Mouse (Mus musculus) forebrain, embryonic 16.5 days (tissue): ENCODE data around the gene Hoga1. TPM values are rescaled to one million over a fixed set of nuclear protein-coding genes. Genes with fewer than 3 reads are reported as not detected.

Experiments used
- ATAC-seq: fragments of 200-750 bp; cut with Nextera tagmentation; 2 replicates; pipeline ENCODE4 v1.8.0; 2017; ENCODE audit warnings: mild to moderate bottlenecking, moderate library complexity
- H3K27ac ChIP-seq: fragments of 300-500 bp; sonication (generic); 2 replicates; pipeline ENCODE4 v1.5.1; 2014; ENCODE audit warnings: low read length, control low read depth
- H3K27me3 ChIP-seq: fragments of 300-500 bp; sonication (generic); replicated peaks from 2 replicates; pipeline ENCODE4 v1.6.1; 2014; ENCODE audit warnings: low read length; ENCODE audit not compliant: control insufficient read depth, insufficient read depth
- H3K36me3 ChIP-seq: fragments of 300-500 bp; sonication (generic); 2 replicates; pipeline ENCODE4 v1.6.1; 2014; ENCODE audit not compliant: control insufficient read depth, insufficient read depth
- H3K4me1 ChIP-seq: fragments of 300-500 bp; sonication (generic); replicated peaks from 2 replicates; pipeline ENCODE4 v1.6.1; 2014; ENCODE audit warnings: low read length; ENCODE audit not compliant: control insufficient read depth, insufficient read depth
- H3K4me2 ChIP-seq: fragments of 300-500 bp; sonication (generic); 2 replicates; pipeline ENCODE4 v1.6.1; 2014; ENCODE audit warnings: mild to moderate bottlenecking, low read length, control low read depth
- H3K4me3 ChIP-seq: fragments of 300-500 bp; sonication (generic); replicated peaks from 2 replicates; pipeline ENCODE4 v1.5.1; 2014; ENCODE audit warnings: mild to moderate bottlenecking, low read length, control low read depth
- H3K9ac ChIP-seq: fragments of 300-500 bp; sonication (generic); replicated peaks from 2 replicates; pipeline ENCODE4 v1.6.1; 2014; ENCODE audit warnings: low read depth, low read length, control low read depth
- H3K9me3 ChIP-seq: fragments of 300-500 bp; sonication (generic); 2 replicates; pipeline ENCODE4 v1.6.1; 2016; ENCODE audit warnings: low read length; ENCODE audit not compliant: control insufficient read depth
- WGBS: fragments of 180-500 bp; shearing (Covaris S2); extraction: QIAGEN DNeasy Blood & Tissue Kit; methylation state at CpG from one replicate; pipeline ENCODE4 v1.1.7; 2014; 5-methylcytosine and 5-hydroxymethylcytosine counted together
- polyA plus RNA-seq: library from polyadenylated mRNA; unstranded; fragments of >200 nt; fragmentation: Nextera tagmentation; extraction: Ambion mirVana; gene quantifications from 2 replicates; pipeline ENCODE4 v1.2.1, GENCODE M21; 2015

Gene Hoga1
- polyA plus RNA-seq, 1 experiment from 2014 or later = 0.66 TPM

DNA sequence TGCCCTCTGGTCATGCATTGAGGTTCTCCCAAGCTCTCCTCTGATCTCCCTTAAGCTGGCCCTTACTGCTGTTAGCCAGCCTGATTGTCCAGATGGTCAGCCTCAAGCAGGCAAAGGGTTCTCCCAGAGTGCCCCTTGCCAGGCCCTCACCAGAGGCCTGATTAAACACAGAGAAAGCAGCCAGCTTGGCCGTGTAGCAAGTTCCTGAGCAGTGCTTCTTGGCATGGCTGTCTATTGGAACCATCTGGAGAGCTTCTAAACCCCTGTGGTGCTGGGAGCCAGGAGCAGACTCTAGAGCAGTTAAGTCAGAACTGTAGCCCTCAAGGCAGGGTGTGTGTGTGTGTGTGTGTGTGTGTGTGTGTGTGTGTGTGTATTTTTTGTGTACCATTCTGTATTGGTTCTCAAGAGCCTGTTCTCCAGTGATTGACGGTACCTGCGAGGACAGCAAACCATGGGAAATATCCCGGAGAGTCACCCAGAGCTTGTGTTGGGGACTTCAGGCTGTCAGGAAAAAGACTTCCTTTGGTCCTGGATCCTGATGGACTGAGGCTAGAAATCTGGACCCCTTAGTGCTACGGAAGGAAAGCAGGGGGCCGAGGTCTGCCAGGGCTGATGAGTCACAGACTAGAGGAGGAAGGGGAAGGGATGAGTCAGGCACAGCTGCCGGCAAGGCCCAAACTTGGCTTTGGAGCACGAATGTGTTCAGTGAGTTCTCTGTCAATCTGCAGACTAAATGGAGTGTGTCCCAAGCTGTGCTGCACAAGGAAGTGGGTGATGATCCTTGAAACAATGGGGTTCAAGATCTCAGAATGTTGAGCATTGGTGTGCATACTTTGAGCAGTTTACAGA, 27.8 kb upstream of the Hoga1 start:
- H3K27ac ChIP-seq = 0 out of 2 replicates have a peak overlapping the region, but pooled peaks have one; percentile 12

DNA sequence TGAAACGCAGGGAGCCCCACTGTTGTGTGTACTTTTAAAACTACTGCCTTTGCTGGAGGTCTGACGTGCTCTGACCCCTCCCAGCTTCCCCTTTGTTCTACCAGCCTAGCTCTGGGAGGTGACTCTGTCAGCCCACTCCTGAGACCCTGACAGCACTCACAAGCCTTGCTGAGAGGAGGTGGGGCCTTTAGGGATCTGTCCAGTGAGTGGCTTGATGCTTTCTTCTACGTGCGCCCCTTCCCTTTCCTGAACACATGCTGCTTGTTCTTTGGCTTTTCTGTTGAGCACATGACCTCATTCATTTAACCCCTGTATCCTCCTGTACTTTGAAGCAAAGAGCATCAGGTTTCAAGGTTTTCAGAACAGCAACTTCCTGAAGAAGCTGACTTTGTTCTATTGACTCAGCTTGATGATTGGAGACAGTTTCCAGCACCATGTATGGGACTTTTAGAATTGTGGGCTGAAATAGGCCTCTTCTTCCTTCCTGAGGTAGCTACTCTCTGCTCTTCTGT, 26.3 kb upstream of the Hoga1 start:
- H3K9ac ChIP-seq = no peak overlapping the region
- no peaks in the 10 kb centered on the region for H3K27me3 ChIP-seq
- H3K36me3 ChIP-seq = no peaks in the 10 kb centered on the region
- no peak overlapping the region for H3K27ac ChIP-seq
- H3K4me1 ChIP-seq = peaks cover 4% of the 10 kb centered on the region; the same call in 1 of the 2 replicates
- H3K9me3 ChIP-seq = no peaks in the 10 kb centered on the region
- no peak overlapping the region for H3K4me3 ChIP-seq
- no peak for ATAC-seq
- H3K4me2 ChIP-seq = no peak overlapping the region
- 40% methylated on average over 4 of the region's 4 CpGs for WGBS

More for the DNA sequence above, 27.8 kb upstream of the Hoga1 start:
- Histone ChIP-seq H3K27me3 (no peaks in the 10 kb centered on the region), H3K9ac (no peak overlapping the region), H3K4me1 (peaks cover 4% of the 10 kb centered on the region; the same call in 1 of the 2 replicates), H3K4me2 (no peak overlapping the region), H3K4me3 (no peak overlapping the region), H3K36me3 (no peaks in the 10 kb centered on the region), H3K9me3 (no peaks in the 10 kb centered on the region)
- WGBS = 75% methylated on average over 8 of the region's 8 CpGs
- ATAC-seq = 0 out of 2 replicates have a peak, but pooled peaks have one; percentile 26

DNA sequence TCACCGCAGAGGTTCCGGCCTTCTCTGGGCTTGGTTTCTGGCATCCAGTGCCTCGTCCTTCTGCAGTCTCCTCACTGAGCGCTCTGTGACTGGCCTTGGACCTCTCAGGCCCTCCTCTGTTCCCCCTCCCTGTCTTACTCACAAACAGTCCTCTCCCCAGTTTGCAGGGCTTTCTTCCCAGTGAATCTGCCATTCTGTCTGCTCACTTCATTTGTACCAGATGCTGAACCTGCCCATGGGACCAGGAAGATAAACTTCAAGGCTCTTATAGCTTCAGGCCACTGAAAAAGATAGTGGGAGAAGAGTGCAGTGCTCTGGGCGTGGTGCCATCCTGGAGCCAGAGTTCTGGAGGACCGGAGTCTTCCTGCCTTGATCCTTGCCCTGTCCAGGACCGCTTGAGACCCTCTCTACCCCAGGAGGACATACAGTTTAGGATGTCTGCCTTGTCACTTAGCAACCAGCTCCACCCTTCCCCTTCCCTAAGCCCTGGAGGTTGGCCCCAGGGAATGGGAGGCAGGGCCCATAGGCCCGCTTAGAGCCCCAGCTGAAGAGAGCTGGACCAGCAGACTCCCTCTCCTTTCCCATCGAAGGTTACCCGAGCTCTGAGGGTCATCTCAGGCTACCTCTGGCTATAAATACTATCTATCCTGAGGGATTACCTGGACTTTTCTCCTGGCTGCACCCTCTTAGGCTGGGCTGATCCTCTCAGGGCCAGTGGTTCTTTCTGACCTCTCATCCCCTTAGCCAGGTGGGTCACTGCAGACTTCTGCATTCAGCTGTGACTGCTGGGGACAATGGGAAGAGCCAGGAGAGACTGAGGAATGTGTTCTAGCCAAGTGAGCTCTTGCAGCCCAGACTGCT, 23.5 kb upstream of the Hoga1 start:
- Histone ChIP-seq H3K36me3 (no peaks in the 10 kb centered on the region), H3K27ac (no peak overlapping the region), H3K4me2 (no peak overlapping the region), H3K27me3 (no peaks in the 10 kb centered on the region), H3K4me1 (peaks cover 4% of the 10 kb centered on the region; the same call in 1 of the 2 replicates), H3K4me3 (no peak overlapping the region), H3K9me3 (no peaks in the 10 kb centered on the region), H3K9ac (no peak overlapping the region)
- no peak for ATAC-seq
- WGBS = 79% methylated on average over 10 of the region's 10 CpGs

DNA sequence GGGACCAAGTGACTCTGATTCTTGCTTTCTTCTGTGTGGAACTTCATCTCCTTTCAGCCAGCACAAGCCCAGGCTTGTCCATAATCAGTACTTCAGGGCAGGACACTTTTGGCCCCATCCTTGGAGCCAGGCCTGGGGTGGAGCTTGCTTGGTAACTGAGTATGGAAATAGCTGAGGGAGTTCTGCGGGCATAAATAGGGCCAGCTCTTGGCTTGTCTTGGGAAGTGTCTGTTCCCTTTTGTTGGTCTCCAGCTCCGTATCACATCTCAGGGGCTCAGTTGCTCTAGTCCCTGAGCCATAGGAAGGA, 22.9 kb upstream of the Hoga1 start:
- 73% methylated on average over 2 of the region's 2 CpGs for WGBS
- Histone ChIP-seq H3K4me1 (no peaks in the 10 kb centered on the region), H3K36me3 (no peaks in the 10 kb centered on the region), H3K9me3 (no peaks in the 10 kb centered on the region), H3K27ac (no peak overlapping the region), H3K4me2 (no peak overlapping the region), H3K9ac (no peak overlapping the region), H3K4me3 (no peak overlapping the region), H3K27me3 (no peaks in the 10 kb centered on the region)
- ATAC-seq = no peak

DNA sequence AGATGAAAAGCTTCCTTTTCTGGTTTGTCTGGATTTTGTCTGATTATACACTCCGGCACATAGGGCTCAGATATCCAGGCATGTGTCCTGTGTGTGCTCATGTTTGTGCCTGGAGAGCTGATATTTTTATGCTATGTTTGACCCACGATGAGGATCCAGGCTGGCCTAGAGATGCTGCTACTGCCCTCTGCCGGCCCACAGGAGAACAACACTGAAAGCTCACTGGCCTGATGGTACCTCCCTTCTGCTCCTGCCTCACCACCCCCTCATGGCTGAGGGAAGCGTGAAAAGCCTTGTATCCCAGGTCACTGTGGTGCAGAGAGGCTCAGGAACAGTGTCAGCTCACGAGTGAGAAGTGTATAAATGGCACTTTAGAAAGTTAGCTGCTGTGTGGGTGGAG, 19.3 kb upstream of the Hoga1 start:
- H3K36me3 ChIP-seq = no peaks in the 10 kb centered on the region
- no peak overlapping the region for H3K4me2 ChIP-seq
- H3K9me3 ChIP-seq = no peaks in the 10 kb centered on the region
- WGBS = 7% methylated on average over 5 of the region's 5 CpGs
- no peak overlapping the region for H3K4me3 ChIP-seq
- no peaks in the 10 kb centered on the region for H3K4me1 ChIP-seq
- H3K27me3 ChIP-seq = no peaks in the 10 kb centered on the region
- H3K9ac ChIP-seq = no peak overlapping the region
- no peak overlapping the region for H3K27ac ChIP-seq
- peak; percentile 74 for ATAC-seq

DNA sequence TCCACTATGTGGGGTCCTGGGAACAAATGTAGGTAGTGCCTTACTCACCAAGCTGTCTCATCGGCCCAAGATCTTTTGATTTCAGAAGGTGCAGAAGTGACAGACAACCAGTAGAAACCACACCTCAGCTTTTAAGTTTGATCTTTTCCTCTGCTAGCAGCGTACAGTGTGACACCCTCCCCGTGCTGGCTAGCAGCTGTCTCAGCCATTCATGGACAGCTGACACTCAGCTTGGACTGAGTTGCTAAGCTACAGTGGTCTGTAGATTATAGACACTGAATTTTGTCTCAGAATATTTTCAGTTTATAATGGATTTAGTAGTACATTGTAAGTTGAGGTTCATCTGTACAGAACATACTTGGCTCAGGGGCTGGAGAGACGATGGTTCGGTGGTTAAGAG, 14.3 kb upstream of the Hoga1 start:
- no peaks in the 10 kb centered on the region for H3K9me3 ChIP-seq
- no peak overlapping the region for H3K4me2 ChIP-seq
- no peaks in the 10 kb centered on the region for H3K36me3 ChIP-seq
- H3K27me3 ChIP-seq = no peaks in the 10 kb centered on the region
- no peak for ATAC-seq
- no peak overlapping the region for H3K27ac ChIP-seq
- H3K9ac ChIP-seq = no peak overlapping the region
- 85% methylated on average over 5 of the region's 5 CpGs for WGBS
- H3K4me1 ChIP-seq = 0 out of 2 replicates have a peak, but pooled peaks cover 4% of the 10 kb centered on the region
- H3K4me3 ChIP-seq = no peak overlapping the region

DNA sequence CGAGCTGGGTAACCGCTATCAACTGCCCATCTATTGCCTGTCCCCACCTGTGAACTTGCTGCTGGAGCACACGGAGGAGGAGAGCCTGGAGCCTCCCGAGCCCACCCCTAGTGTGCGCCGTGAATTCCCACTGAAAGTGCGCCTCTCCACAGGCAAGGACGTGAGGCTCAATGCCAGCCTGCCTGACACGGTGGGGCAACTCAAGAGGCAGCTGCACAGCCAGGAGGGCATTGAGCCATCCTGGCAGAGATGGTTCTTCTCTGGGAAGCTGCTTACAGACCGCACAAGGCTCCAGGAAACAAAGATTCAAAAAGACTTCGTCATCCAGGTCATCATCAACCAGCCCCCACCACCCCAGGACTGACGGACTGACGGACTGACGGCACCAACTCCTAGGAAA, 11.8 kb upstream of the Hoga1 start:
- H3K36me3 ChIP-seq = no peaks in the 10 kb centered on the region
- ATAC-seq = no peak
- no peak overlapping the region for H3K4me3 ChIP-seq
- H3K4me2 ChIP-seq = no peak overlapping the region
- H3K27ac ChIP-seq = no peak overlapping the region
- no peaks in the 10 kb centered on the region for H3K9me3 ChIP-seq
- H3K4me1 ChIP-seq = 0 out of 2 replicates have a peak, but pooled peaks cover 4% of the 10 kb centered on the region
- WGBS = 72% methylated on average over 14 of the region's 14 CpGs
- H3K9ac ChIP-seq = no peak overlapping the region
- no peaks in the 10 kb centered on the region for H3K27me3 ChIP-seq

DNA sequence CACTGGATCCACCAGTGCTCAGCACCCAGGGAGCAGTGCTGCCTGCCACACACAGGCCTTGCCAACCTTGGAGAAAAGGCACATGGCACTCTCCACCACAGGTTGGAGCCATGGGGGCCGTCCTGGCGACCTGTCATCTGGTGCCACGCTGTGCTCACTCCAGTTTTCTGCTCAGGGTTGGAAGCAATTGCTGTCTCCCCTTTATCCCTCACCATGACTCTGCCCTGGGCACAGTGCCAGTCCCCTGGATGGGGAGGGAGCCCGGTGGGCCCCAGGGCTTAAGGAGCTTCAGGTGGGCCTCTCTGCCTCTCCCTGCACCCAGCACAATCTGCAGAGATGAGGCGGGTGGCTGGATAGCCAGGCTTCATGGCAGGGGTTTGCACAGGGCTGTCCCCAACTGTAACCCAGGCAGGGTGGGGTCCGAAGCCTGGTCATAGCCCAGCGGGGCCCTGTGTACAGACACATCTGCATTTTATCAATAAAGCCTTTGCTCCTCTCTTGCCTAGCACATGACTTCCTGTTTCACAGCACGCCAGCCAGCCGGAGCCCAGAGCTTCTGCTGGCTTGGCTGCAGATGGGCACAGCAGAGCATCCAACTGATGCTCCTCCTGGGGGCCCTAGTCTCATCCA, 11.1 kb upstream of the Hoga1 start:
- no peak overlapping the region for H3K9ac ChIP-seq
- 0 out of 2 replicates have a peak, but pooled peaks cover 4% of the 10 kb centered on the region for H3K4me1 ChIP-seq
- no peaks in the 10 kb centered on the region for H3K9me3 ChIP-seq
- ATAC-seq = peak; percentile 15; the same call in 1 of the 2 replicates
- 65% methylated on average over 9 of the region's 9 CpGs for WGBS
- no peaks in the 10 kb centered on the region for H3K27me3 ChIP-seq
- no peak overlapping the region for H3K4me3 ChIP-seq
- H3K4me2 ChIP-seq = no peak overlapping the region
- H3K27ac ChIP-seq = no peak overlapping the region
- no peaks in the 10 kb centered on the region for H3K36me3 ChIP-seq
